15 mouse cellular contexts compared by ENCODE assay signal in genomic region chr4:148085907-148086305, GRCm38 (mm10). TPM values are rescaled to one million over a fixed set of nuclear protein-coding genes. Genes with fewer than 3 reads are reported as not detected.
DNase-seq lines count a peak whose midpoint lies in the region; ATAC-seq and TF ChIP-seq lines count a peak whose summit lies in the region.
"Had no signal": no experiment of that assay in that cellular context is flagged by ENCODE, and none has a peak within 500 bp of the region (broad histone marks: within the 10 kb centered on the region; RNA-seq: fewer than 3 reads in every experiment).

No protein-coding gene starts in this region.

- H3K36me3 ChIP-seq in heart, adult 2 months (ENCODE audit: control insufficient read depth, insufficient read depth, low read length), result no peaks in the 10 kb centered on the region; the same call in 1 of the 2 replicates
- H3K36me3 ChIP-seq in megakaryocyte, embryonic 14.5 days (replicated peaks; ENCODE audit: low read length), result peaks cover 41% of the 10 kb centered on the region
- H3K36me3 ChIP-seq in liver, postnatal 0 days (replicated peaks; ENCODE audit: insufficient read depth, low read length), result peaks cover 9% of the 10 kb centered on the region
- H3K36me3 ChIP-seq: neural tube, embryonic 13.5 days had no signal

- TF ChIP-seq CTCF in heart, adult 2 months (IDR thresholded peaks at IDR 0.05), result no peak
- TF ChIP-seq CTCF in liver, postnatal 0 days (IDR thresholded peaks at IDR 0.05; ENCODE audit: low read depth), result no peak

- peak overlapping the region; percentile 97 for H3K27ac ChIP-seq in heart, adult 2 months
- H3K27ac ChIP-seq in liver, postnatal 0 days (ENCODE audit: low read depth), result no peak overlapping the region
- H3K27ac ChIP-seq: layer of hippocampus, adult 2 months; macrophage; neural tube, embryonic 13.5 days; stomach, embryonic 15.5 days had no signal

- no peak for ATAC-seq in megakaryocyte, adult 5-6 weeks (ENCODE audit: poor library complexity, severe bottlenecking)
- no peak for ATAC-seq in liver, postnatal 0 days
- ATAC-seq: activated CD4-positive, CD25-positive, alpha-beta regulatory T cell, adult 4 months; hindbrain, embryonic 16.5 days had no signal

- no peak overlapping the region for H3K4me3 ChIP-seq in heart, adult 2 months
- H3K4me3 ChIP-seq in megakaryocyte, embryonic 14.5 days (replicated peaks), result peak overlapping the region; percentile 96
- no peak overlapping the region for H3K4me3 ChIP-seq in liver, postnatal 0 days (ENCODE audit: low read depth, low read length)
- H3K4me3 ChIP-seq: layer of hippocampus, adult 2 months; neural tube, embryonic 13.5 days; stomach, embryonic 15.5 days had no signal

- peaks cover 2% of the 10 kb centered on the region for H3K79me2 ChIP-seq in heart, adult 2 months (replicated peaks; ENCODE audit: control insufficient read depth, insufficient read depth, low read length)

- no peak for TF ChIP-seq POLR2A in heart, adult 2 months (IDR thresholded peaks at IDR 0.05; ENCODE audit: insufficient read depth, low read depth, low read length)

- H3K9me3 ChIP-seq in megakaryocyte, embryonic 14.5 days, result no peaks in the 10 kb centered on the region
- H3K9me3 ChIP-seq in liver, postnatal 0 days (ENCODE audit: low read length), result no peaks in the 10 kb centered on the region
- H3K9me3 ChIP-seq: neural tube, embryonic 13.5 days; stomach, embryonic 15.5 days had no signal

- H3K9ac ChIP-seq in heart, adult 2 months (ENCODE audit: low read depth, low read length), result no peak overlapping the region
- H3K9ac ChIP-seq in liver, postnatal 0 days (replicated peaks), result no peak overlapping the region
- H3K9ac ChIP-seq: stomach, embryonic 15.5 days had no signal

- peaks cover 27% of the 10 kb centered on the region for H3K4me1 ChIP-seq in heart, adult 2 months (ENCODE audit: control insufficient read depth, insufficient read depth, low read length)
- peaks cover 75% of the 10 kb centered on the region for H3K4me1 ChIP-seq in megakaryocyte, embryonic 14.5 days
- peaks cover 48% of the 10 kb centered on the region for H3K4me1 ChIP-seq in liver, postnatal 0 days (ENCODE audit: insufficient read depth)

- no peaks in the 10 kb centered on the region for H3K27me3 ChIP-seq in heart, adult 2 months (ENCODE audit: control insufficient read depth, insufficient read depth, low read length)
- no peaks in the 10 kb centered on the region for H3K27me3 ChIP-seq in megakaryocyte, embryonic 14.5 days (replicated peaks)
- H3K27me3 ChIP-seq in liver, postnatal 0 days (ENCODE audit: insufficient read depth, low read length), result no peaks in the 10 kb centered on the region
- H3K27me3 ChIP-seq: neural tube, embryonic 13.5 days; stomach, embryonic 15.5 days had no signal

- peak in 1 of 2 experiments; percentile 41 for DNase-seq in heart, adult 2 months
- DNase-seq in heart, postnatal 14 days, result no peak
- peak; percentile 38 for DNase-seq in adrenal gland, postnatal 25 days
- no peak for DNase-seq in liver, postnatal 0 days
- DNase-seq in neural tube, embryonic 10.5 days (ENCODE audit: extremely low spot score, low spot score), result no peak
- DNase-seq: cerebellum, postnatal 25 days; lung, adult 2 months had no signal

- intact Hi-C loops in heart, adult 2 months (cut with DNase I), result no loop called here
- intact Hi-C loops in heart, postnatal 14 days (cut with DNase I), result no loop called here

- H3K4me2 ChIP-seq in liver, postnatal 0 days (ENCODE audit: low read depth, low read length), result peak overlapping the region; percentile 77

- WGBS in heart, adult 2 months, result 60% methylated on average over 3 of the region's 3 CpGs
- WGBS in liver, postnatal 0 days (ENCODE audit: insufficient replicate concordance), result 62% methylated on average over 3 of the region's 3 CpGs

- no peak for TF ChIP-seq EP300 in heart, adult 2 months (IDR thresholded peaks at IDR 0.05; ENCODE audit: insufficient read depth, low read depth, low read length)
- no peak for TF ChIP-seq EP300 in liver, postnatal 0 days (IDR thresholded peaks at IDR 0.05; ENCODE audit: low read depth)

RNA-seq across cellular contexts. Expression of gene Agtrap, which starts 1.9 kb away (rescaled TPM):
- total RNA-seq in heart, adult 2 months (2021), result 10 to 100 TPM; 38.3 to 47.1 TPM
- polyA plus RNA-seq in heart, adult 2 months (2012; rRNA removed), result 26.8 and 40.2 TPM in 2 replicates
- total RNA-seq in heart, postnatal 14 days (2021), result 10 to 100 TPM; 36.4 to 38.5 TPM
- 16.5 and 50.7 TPM in 2 replicates for polyA plus RNA-seq in megakaryocyte, embryonic 14.5 days (2012; ENCODE audit: insufficient read depth, low replicate concordance)
- 13.8 and 19.0 TPM in 2 replicates for total RNA-seq in megakaryocyte, adult 5-6 weeks (2015)
- total RNA-seq in megakaryocyte, adult 5-6 weeks (2017), result 31.9 and 36.0 TPM in 2 replicates
- 75.0 and 117 TPM in 2 replicates for total RNA-seq in adrenal gland, postnatal 25 days (2021)
- polyA plus RNA-seq in liver, postnatal 0 days (2015; fragmentation: Nextera tagmentation; extraction: Ambion mirVana), result 10.4 and 10.8 TPM in 2 replicates

RNA-seq across cellular contexts. Expression of gene Mad2l2, which starts 44.3 kb away (rescaled TPM):
- 10 to 100 TPM; 11.0 to 13.8 TPM for total RNA-seq in heart, adult 2 months (2021)
- 21.9 and 23.6 TPM in 2 replicates for polyA plus RNA-seq in heart, adult 2 months (2012; rRNA removed)
- total RNA-seq in heart, postnatal 14 days (2021), result 10 to 100 TPM; 11.5 to 12.5 TPM
- 26.0 and 35.6 TPM in 2 replicates for polyA plus RNA-seq in megakaryocyte, embryonic 14.5 days (2012; ENCODE audit: insufficient read depth, low replicate concordance)
- 21.9 and 25.3 TPM in 2 replicates for total RNA-seq in megakaryocyte, adult 5-6 weeks (2015)
- 3.6 and 5.9 TPM in 2 replicates for total RNA-seq in megakaryocyte, adult 5-6 weeks (2017)
- 16.2 and 20.3 TPM in 2 replicates for total RNA-seq in adrenal gland, postnatal 25 days (2021)
- 16.9 and 18.8 TPM in 2 replicates for polyA plus RNA-seq in liver, postnatal 0 days (2015; fragmentation: Nextera tagmentation; extraction: Ambion mirVana)

RNA-seq across cellular contexts. Expression of gene Draxin, which starts 44.6 kb away (rescaled TPM):
- total RNA-seq in heart, adult 2 months (2021), result under 1 TPM in 1 of 2 experiments, not detected in 1; 0.41 TPM
- polyA plus RNA-seq in heart, adult 2 months (2012; rRNA removed), result 0.29 and 0.32 TPM in 2 replicates
- under 1 TPM; 0.05 to 0.07 TPM for total RNA-seq in heart, postnatal 14 days (2021)
- polyA plus RNA-seq in megakaryocyte, embryonic 14.5 days (2012; ENCODE audit: insufficient read depth, low replicate concordance), result 4.1 and 4.9 TPM in 2 replicates
- not detected in 2 replicates for total RNA-seq in megakaryocyte, adult 5-6 weeks (2015)
- 0.04 TPM in 1 of 2 replicates, not detected in the other for total RNA-seq in megakaryocyte, adult 5-6 weeks (2017)
- total RNA-seq in adrenal gland, postnatal 25 days (2021), result 0.15 and 0.24 TPM in 2 replicates
- polyA plus RNA-seq in liver, postnatal 0 days (2015; fragmentation: Nextera tagmentation; extraction: Ambion mirVana), result 0.04 and 0.05 TPM in 2 replicates
- polyA plus RNA-seq: macrophage had no signal

RNA-seq across cellular contexts. Expression of gene Mthfr, which starts 47.0 kb away (rescaled TPM):
- total RNA-seq in heart, adult 2 months (2021), result 10 to 100 TPM in 1 of 2 experiments, 1 to 10 TPM in 1; 8.2 to 11.0 TPM
- 15.7 and 17.3 TPM in 2 replicates for polyA plus RNA-seq in heart, adult 2 months (2012; rRNA removed)
- 10 to 100 TPM; 13.1 to 14.7 TPM for total RNA-seq in heart, postnatal 14 days (2021)
- polyA plus RNA-seq in megakaryocyte, embryonic 14.5 days (2012; ENCODE audit: insufficient read depth, low replicate concordance), result 3.5 and 7.0 TPM in 2 replicates
- 14.0 and 14.3 TPM in 2 replicates for total RNA-seq in megakaryocyte, adult 5-6 weeks (2015)
- 10.1 and 15.8 TPM in 2 replicates for total RNA-seq in megakaryocyte, adult 5-6 weeks (2017)
- total RNA-seq in adrenal gland, postnatal 25 days (2021), result 32.1 and 33.6 TPM in 2 replicates
- 3.7 and 4.5 TPM in 2 replicates for polyA plus RNA-seq in liver, postnatal 0 days (2015; fragmentation: Nextera tagmentation; extraction: Ambion mirVana)

RNA-seq across cellular contexts. Expression of gene Clcn6, which starts 47.3 kb away (rescaled TPM):
- total RNA-seq in heart, adult 2 months (2021), result 1 to 10 TPM; 7.5 to 8.1 TPM
- 8.9 and 9.0 TPM in 2 replicates for polyA plus RNA-seq in heart, adult 2 months (2012; rRNA removed)
- 10 to 100 TPM in 1 of 2 experiments, 1 to 10 TPM in 1; 9.5 to 11.0 TPM for total RNA-seq in heart, postnatal 14 days (2021)
- polyA plus RNA-seq in megakaryocyte, embryonic 14.5 days (2012; ENCODE audit: insufficient read depth, low replicate concordance), result 2.4 and 3.5 TPM in 2 replicates
- 5.5 and 7.0 TPM in 2 replicates for total RNA-seq in megakaryocyte, adult 5-6 weeks (2015)
- 2.7 and 10.1 TPM in 2 replicates for total RNA-seq in megakaryocyte, adult 5-6 weeks (2017)
- total RNA-seq in adrenal gland, postnatal 25 days (2021), result 11.1 and 12.7 TPM in 2 replicates
- 0.52 and 0.79 TPM in 2 replicates for polyA plus RNA-seq in liver, postnatal 0 days (2015; fragmentation: Nextera tagmentation; extraction: Ambion mirVana)
